Mouse (Mus musculus) intestine, embryonic 15.5 days (tissue): ENCODE measurements around the gene Sat1. TPM values are rescaled to one million over a fixed set of nuclear protein-coding genes. Genes with fewer than 3 reads are reported as not detected.

Experiments used
- polyA plus RNA-seq: library from polyadenylated mRNA; unstranded; fragments of >200 nt; fragmentation: Nextera tagmentation; extraction: Ambion mirVana; gene quantifications from 2 replicates; pipeline ENCODE4 v1.2.1, GENCODE M21; 2015

Gene Sat1
- polyA plus RNA-seq, 1 experiment from 2014 or later: 281 TPM

Other genes with a start within 250 kb of the Sat1 start
- not detected in 2 replicates for gene Magea8, start 220.6 kb downstream of the Sat1 start, polyA plus RNA-seq
- gene Magea5, start 153.3 kb downstream of the Sat1 start, polyA plus RNA-seq: not detected in 2 replicates
- gene Magea1, start 126.7 kb downstream of the Sat1 start, polyA plus RNA-seq: not detected in 2 replicates
- gene Magea2, start 122.8 kb downstream of the Sat1 start, polyA plus RNA-seq: not detected in 2 replicates
- gene Cldn34b2, start 88.0 kb downstream of the Sat1 start, polyA plus RNA-seq: not detected in 2 replicates
- 26.6 and 33.5 TPM in 2 replicates for gene Acot9, start 46.0 kb upstream of the Sat1 start, polyA plus RNA-seq
- 220 and 243 TPM in 2 replicates for gene Prdx4, start 124.3 kb upstream of the Sat1 start, polyA plus RNA-seq